In genomic region chr4:126822891-126823882, GRCm38 (mm10) we compare ENCODE assay signal across 13 mouse cellular contexts.
DNase-seq lines count a peak whose midpoint lies in the region; ATAC-seq and TF ChIP-seq lines count a peak whose summit lies in the region.
"Had no signal": no experiment of that assay in that cellular context is flagged by ENCODE, and none has a peak within 500 bp of the region (broad histone marks: within the 10 kb centered on the region; RNA-seq: fewer than 3 reads in every experiment).

No protein-coding gene starts in this region.

- peak; percentile 5 for DNase-seq in kidney, adult 2 months
- no peak for DNase-seq in kidney, postnatal 10 days
- peak; percentile 50 for DNase-seq in midbrain, postnatal 0 days (ENCODE audit: low spot score)
- DNase-seq in midbrain, embryonic 11.5 days (ENCODE audit: low spot score, missing footprints), result no peak
- DNase-seq in urinary bladder, postnatal 36 days (ENCODE audit: low spot score in 2 of 2), result no peak
- DNase-seq: cerebellum, adult 9-11 months; thymus, postnatal 25 days had no signal

- no peaks in the 10 kb centered on the region for H3K9me3 ChIP-seq in forebrain, embryonic 15.5 days
- H3K9me3 ChIP-seq in forebrain, embryonic 12.5 days, result no peaks in the 10 kb centered on the region
- H3K9me3 ChIP-seq in midbrain, postnatal 0 days (ENCODE audit: low read length), result no peaks in the 10 kb centered on the region
- H3K9me3 ChIP-seq in midbrain, embryonic 11.5 days (ENCODE audit: control insufficient read depth, low read length), result no peaks in the 10 kb centered on the region
- H3K9me3 ChIP-seq in hindbrain, embryonic 16.5 days (ENCODE audit: control insufficient read depth, low read length), result no peaks in the 10 kb centered on the region
- H3K9me3 ChIP-seq: midbrain, embryonic 12.5 days; stomach, embryonic 15.5 days had no signal

- no peak for TF ChIP-seq CTCF in kidney, adult 2 months (conservative IDR thresholded peaks at IDR 0.05; ENCODE audit: insufficient read depth, insufficient read length, low read depth, low read length)
- TF ChIP-seq CTCF in midbrain, postnatal 0 days (IDR thresholded peaks at IDR 0.05), result no peak

- no peak overlapping the region for H3K4me3 ChIP-seq in forebrain, embryonic 15.5 days
- no peak overlapping the region for H3K4me3 ChIP-seq in forebrain, embryonic 12.5 days (replicated peaks)
- no peak overlapping the region for H3K4me3 ChIP-seq in kidney, adult 2 months (ENCODE audit: insufficient read depth, low read depth, low read length)
- H3K4me3 ChIP-seq in midbrain, postnatal 0 days (ENCODE audit: low read depth, low read length), result no peak overlapping the region
- H3K4me3 ChIP-seq in midbrain, embryonic 11.5 days (ENCODE audit: low read depth, low read length), result no peak overlapping the region
- no peak overlapping the region for H3K4me3 ChIP-seq in hindbrain, embryonic 16.5 days (ENCODE audit: low read length)
- H3K4me3 ChIP-seq: midbrain, embryonic 12.5 days; stomach, embryonic 15.5 days had no signal

- TF ChIP-seq POLR2A in kidney, adult 2 months (IDR thresholded peaks at IDR 0.05; ENCODE audit: low read depth, low read length), result no peak

- WGBS in forebrain, embryonic 15.5 days, result 36% methylated on average over 9 of the region's 9 CpGs
- WGBS in forebrain, embryonic 12.5 days, result 61% methylated on average over 9 of the region's 9 CpGs
- 63% methylated on average over 9 of the region's 9 CpGs for WGBS in kidney, adult 2 months
- 63% methylated on average over 9 of the region's 9 CpGs for WGBS in midbrain, postnatal 0 days
- WGBS in midbrain, embryonic 11.5 days, result 82% methylated on average over 9 of the region's 9 CpGs
- 46% methylated on average over 9 of the region's 9 CpGs for WGBS in hindbrain, embryonic 16.5 days

- H3K9ac ChIP-seq in forebrain, embryonic 15.5 days (replicated peaks), result no peak overlapping the region
- H3K9ac ChIP-seq in forebrain, embryonic 12.5 days, result no peak overlapping the region
- no peak overlapping the region for H3K9ac ChIP-seq in midbrain, postnatal 0 days (replicated peaks; ENCODE audit: low read length, poor library complexity, severe bottlenecking)
- H3K9ac ChIP-seq in midbrain, embryonic 11.5 days (ENCODE audit: low read length), result no peak overlapping the region
- no peak overlapping the region for H3K9ac ChIP-seq in hindbrain, embryonic 16.5 days (ENCODE audit: low read depth, low read length)
- H3K9ac ChIP-seq: liver, embryonic 14.5 days; midbrain, embryonic 12.5 days; stomach, embryonic 15.5 days had no signal

- peaks cover 2% of the 10 kb centered on the region for H3K36me3 ChIP-seq in forebrain, embryonic 15.5 days
- peaks cover 20% of the 10 kb centered on the region for H3K36me3 ChIP-seq in forebrain, embryonic 12.5 days (replicated peaks)
- H3K36me3 ChIP-seq in kidney, adult 2 months (ENCODE audit: control insufficient read depth, insufficient read depth, low read length), result no peaks in the 10 kb centered on the region; the same call in none of the 2 replicates
- H3K36me3 ChIP-seq in midbrain, postnatal 0 days (ENCODE audit: insufficient read depth, low read length), result peaks cover 12% of the 10 kb centered on the region
- 0 out of 2 replicates have a peak, but pooled peaks cover 2% of the 10 kb centered on the region for H3K36me3 ChIP-seq in midbrain, embryonic 11.5 days (ENCODE audit: control insufficient read depth, insufficient read depth, low read length)
- H3K36me3 ChIP-seq in hindbrain, embryonic 16.5 days (ENCODE audit: control insufficient read depth, insufficient read depth, low read length), result no peaks in the 10 kb centered on the region

- no peaks in the 10 kb centered on the region for H3K27me3 ChIP-seq in forebrain, embryonic 15.5 days
- no peaks in the 10 kb centered on the region for H3K27me3 ChIP-seq in forebrain, embryonic 12.5 days
- H3K27me3 ChIP-seq in kidney, adult 2 months (replicated peaks; ENCODE audit: control insufficient read depth, insufficient read depth, low read length), result no peaks in the 10 kb centered on the region
- H3K27me3 ChIP-seq in midbrain, postnatal 0 days (ENCODE audit: insufficient read depth, low read length), result no peaks in the 10 kb centered on the region
- no peaks in the 10 kb centered on the region for H3K27me3 ChIP-seq in midbrain, embryonic 11.5 days (ENCODE audit: control insufficient read depth, insufficient read depth, low read length)
- H3K27me3 ChIP-seq in hindbrain, embryonic 16.5 days (replicated peaks; ENCODE audit: control insufficient read depth, insufficient read depth, low read length), result no peaks in the 10 kb centered on the region
- H3K27me3 ChIP-seq: midbrain, embryonic 12.5 days; stomach, embryonic 15.5 days had no signal

- H3K4me2 ChIP-seq in forebrain, embryonic 15.5 days (replicated peaks), result no peak overlapping the region
- no peak overlapping the region for H3K4me2 ChIP-seq in forebrain, embryonic 12.5 days
- no peak overlapping the region for H3K4me2 ChIP-seq in midbrain, postnatal 0 days (ENCODE audit: low read depth, low read length, poor library complexity, severe bottlenecking)
- no peak overlapping the region for H3K4me2 ChIP-seq in midbrain, embryonic 11.5 days
- H3K4me2 ChIP-seq in hindbrain, embryonic 16.5 days (ENCODE audit: low read length), result no peak overlapping the region
- H3K4me2 ChIP-seq: midbrain, embryonic 12.5 days; stomach, embryonic 15.5 days had no signal

- H3K27ac ChIP-seq in forebrain, embryonic 15.5 days (replicated peaks), result peak overlapping the region; percentile 49
- no peak overlapping the region for H3K27ac ChIP-seq in forebrain, embryonic 12.5 days
- H3K27ac ChIP-seq in kidney, adult 2 months (ENCODE audit: insufficient read depth, low read depth, low read length), result no peak overlapping the region
- H3K27ac ChIP-seq in midbrain, postnatal 0 days (ENCODE audit: low read depth, low read length), result no peak overlapping the region
- H3K27ac ChIP-seq in midbrain, embryonic 11.5 days (ENCODE audit: low read depth, low read length), result no peak overlapping the region
- H3K27ac ChIP-seq in hindbrain, embryonic 16.5 days (ENCODE audit: low read depth, low read length), result no peak overlapping the region
- H3K27ac ChIP-seq: liver, embryonic 14.5 days; midbrain, embryonic 12.5 days; stomach, embryonic 15.5 days had no signal

- no peak for ATAC-seq in forebrain, embryonic 15.5 days (replicated peaks)
- ATAC-seq in forebrain, embryonic 12.5 days (ENCODE audit: low FRiP score), result no peak
- no peak for ATAC-seq in midbrain, postnatal 0 days (ENCODE audit: low FRiP score)
- ATAC-seq in midbrain, embryonic 11.5 days (ENCODE audit: low FRiP score), result no peak
- peak; percentile 37; the same call in 1 of the 2 replicates for ATAC-seq in hindbrain, embryonic 16.5 days

- H3K4me1 ChIP-seq in forebrain, embryonic 15.5 days, result peaks cover 11% of the 10 kb centered on the region
- H3K4me1 ChIP-seq in forebrain, embryonic 12.5 days, result peaks cover 8% of the 10 kb centered on the region; the same call in 1 of the 2 replicates
- H3K4me1 ChIP-seq in kidney, adult 2 months (ENCODE audit: control insufficient read depth, insufficient read depth, low read length), result peaks cover 6% of the 10 kb centered on the region; the same call in 1 of the 2 replicates
- no peaks in the 10 kb centered on the region for H3K4me1 ChIP-seq in midbrain, postnatal 0 days (ENCODE audit: insufficient read depth, low read length)
- H3K4me1 ChIP-seq in midbrain, embryonic 11.5 days (ENCODE audit: control insufficient read depth, insufficient read depth, low read length), result no peaks in the 10 kb centered on the region
- H3K4me1 ChIP-seq in hindbrain, embryonic 16.5 days (ENCODE audit: control insufficient read depth, insufficient read depth, low read depth, low read length), result no peaks in the 10 kb centered on the region
- H3K4me1 ChIP-seq: midbrain, embryonic 12.5 days; stomach, embryonic 15.5 days had no signal

Comparison
In these comparisons a context has a peak if more than half of its experiments do, and no peak if none do; other contexts are left out.
1. DNase-seq: peak in kidney, adult 2 months (single experiment) and midbrain, postnatal 0 days (single experiment); none in kidney, postnatal 10 days (single experiment), midbrain, embryonic 11.5 days (single experiment) and urinary bladder, postnatal 36 days (0 of 2).